Mouse (Mus musculus) hindbrain, embryonic 15.5 days (tissue): ENCODE data around the gene Pced1a. TPM values are rescaled to one million over a fixed set of nuclear protein-coding genes. Genes with fewer than 3 reads are reported as not detected.
A peak's percentile ranks its signal among the peaks of the same experiment; 100 is the strongest.

Source experiments
- ATAC-seq: fragments of 200-750 bp; cut with Nextera tagmentation; 2 replicates; pipeline ENCODE4 v1.8.0; 2017; ENCODE audit warnings: low read depth, moderate number of reproducible peaks, moderate TSS enrichment; ENCODE audit not compliant: low FRiP score
- H3K27ac ChIP-seq: fragments of 300-500 bp; sonication (generic); replicated peaks from 2 replicates; pipeline ENCODE4 v1.5.1; 2015; ENCODE audit warnings: mild to moderate bottlenecking, inconsistent platforms
- H3K27me3 ChIP-seq: fragments of 300-500 bp; sonication (generic); 2 replicates; pipeline ENCODE4 v1.6.1; 2015; ENCODE audit warnings: control low read depth, inconsistent platforms
- H3K36me3 ChIP-seq: fragments of 300-500 bp; sonication (generic); 2 replicates; pipeline ENCODE4 v1.6.1; 2015; ENCODE audit warnings: control low read depth, inconsistent platforms
- H3K4me1 ChIP-seq: fragments of 300-500 bp; sonication (generic); replicated peaks from 2 replicates; pipeline ENCODE4 v1.6.1; 2015; ENCODE audit warnings: control low read depth, inconsistent platforms
- H3K4me2 ChIP-seq: fragments of 300-500 bp; sonication (generic); 2 replicates; pipeline ENCODE4 v1.6.1; 2015; ENCODE audit warnings: moderate library complexity, mild to moderate bottlenecking, inconsistent platforms
- H3K4me3 ChIP-seq: fragments of 300-500 bp; sonication (generic); 2 replicates; pipeline ENCODE4 v1.5.1; 2015; ENCODE audit warnings: mild to moderate bottlenecking, inconsistent platforms
- H3K9ac ChIP-seq: fragments of 300-500 bp; sonication (generic); 2 replicates; pipeline ENCODE4 v1.6.1; 2015; ENCODE audit warnings: inconsistent platforms
- H3K9me3 ChIP-seq: fragments of 300-500 bp; sonication (generic); 2 replicates; pipeline ENCODE4 v1.6.1; 2016; ENCODE audit warnings: control low read depth, inconsistent platforms
- WGBS: fragments of 180-500 bp; shearing (Covaris S2); methylation state at CpG from one replicate; pipeline ENCODE4 v1.1.7; 2015; 5-methylcytosine and 5-hydroxymethylcytosine counted together
- polyA plus RNA-seq: library from polyadenylated mRNA; unstranded; fragments of >200 nt; fragmentation: Nextera tagmentation; extraction: Ambion mirVana; gene quantifications from 2 replicates; pipeline ENCODE4 v1.2.1, GENCODE M21; 2015

The Pced1a gene
- polyA plus RNA-seq, 1 experiment from 2014 or later, result 13.2 TPM

DNA sequence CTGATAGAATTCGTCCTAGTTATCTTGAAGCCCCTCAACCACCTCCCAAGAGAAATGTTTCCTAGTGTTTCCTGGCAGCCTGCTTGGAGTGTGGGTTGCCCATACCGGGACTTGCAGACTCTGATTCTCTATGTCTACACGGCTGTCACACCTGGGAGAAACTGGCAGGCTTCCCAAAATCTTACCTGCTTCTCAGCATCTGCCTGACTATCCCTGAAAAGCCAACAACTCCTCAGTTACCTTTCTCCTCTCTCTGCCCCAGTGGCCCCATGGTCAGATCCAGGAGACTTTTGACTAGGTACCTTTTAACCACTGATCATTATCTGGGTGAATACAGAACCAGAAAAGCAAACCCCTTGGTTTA, 27.2 kb upstream of the Pced1a start:
- no peaks in the 10 kb centered on the region for H3K9me3 ChIP-seq
- peaks cover 51% of the 10 kb centered on the region for H3K4me1 ChIP-seq
- peak overlapping the region; percentile 84 for H3K4me3 ChIP-seq
- 0 out of 2 replicates have a peak, but pooled peaks cover 5% of the 10 kb centered on the region for H3K27me3 ChIP-seq
- WGBS, result 56% methylated on average over 3 of the region's 3 CpGs
- H3K27ac ChIP-seq, result no peak overlapping the region
- peak overlapping the region; percentile 87 for H3K4me2 ChIP-seq
- no peak for ATAC-seq
- peak overlapping the region; percentile 88 for H3K9ac ChIP-seq
- H3K36me3 ChIP-seq, result no peaks in the 10 kb centered on the region

DNA sequence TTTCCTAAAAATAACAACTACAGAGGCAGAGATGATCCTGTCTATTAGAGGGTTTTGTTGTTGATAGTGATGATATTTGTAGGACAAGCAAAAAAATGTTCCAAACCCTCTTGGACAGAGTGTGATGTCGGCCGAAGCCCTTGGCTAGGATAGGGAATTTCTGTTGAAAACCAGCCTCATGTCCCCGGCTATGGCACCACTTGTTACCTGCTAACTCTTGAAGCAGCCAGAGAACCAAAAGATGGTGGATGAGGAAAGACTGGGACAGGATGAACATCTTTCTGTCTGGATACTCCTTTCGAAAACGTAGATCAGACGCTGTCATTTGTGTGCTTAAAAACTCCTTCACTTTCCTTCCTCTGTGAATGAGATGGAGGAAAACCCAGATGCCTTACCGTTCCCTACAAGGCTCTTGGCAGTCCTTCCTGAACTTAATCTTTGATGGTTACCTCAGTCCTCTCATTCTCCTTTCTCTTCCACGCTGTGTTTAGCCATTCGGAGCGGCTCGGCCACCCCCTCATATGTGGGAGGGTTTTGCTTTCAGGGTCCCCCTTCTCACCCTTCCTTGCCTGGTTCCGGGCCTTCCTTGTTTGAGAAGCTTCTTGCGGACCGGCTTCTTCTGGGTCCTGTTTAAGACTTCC, 26.7 kb upstream of the Pced1a start:
- Histone ChIP-seq H3K9me3 (no peaks in the 10 kb centered on the region), H3K4me2 (peak overlapping the region; percentile 87), H3K36me3 (no peaks in the 10 kb centered on the region), H3K27me3 (0 out of 2 replicates have a peak, but pooled peaks cover 5% of the 10 kb centered on the region), H3K27ac (0 out of 2 replicates have a peak overlapping the region, but pooled peaks have one; percentile 89), H3K4me1 (peaks cover 51% of the 10 kb centered on the region), H3K4me3 (peak overlapping the region; percentile 84), H3K9ac (peak overlapping the region; percentile 88)
- no peak for ATAC-seq
- 64% methylated on average over 14 of the region's 14 CpGs for WGBS

DNA sequence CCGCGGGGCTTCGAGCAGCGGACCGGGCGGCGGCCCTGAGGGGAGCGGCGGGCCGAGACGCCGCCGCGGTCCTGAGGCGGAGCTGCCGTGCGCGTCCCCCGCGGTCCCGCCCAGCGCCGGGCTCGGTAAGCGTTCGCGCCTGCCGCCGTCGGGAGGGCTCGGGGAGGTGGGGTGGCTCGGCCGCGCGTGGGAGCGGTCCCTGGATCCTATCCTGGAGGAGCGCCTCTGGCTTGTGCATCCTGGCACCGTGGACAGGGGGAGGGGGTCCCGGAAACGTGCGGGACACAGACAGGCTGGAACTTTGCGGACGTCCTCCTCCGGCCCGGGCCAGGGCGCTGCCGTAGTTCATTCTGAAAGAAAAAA, 25.9 kb upstream of the Pced1a start:
- peak overlapping the region; percentile 87 for H3K4me2 ChIP-seq
- peak overlapping the region; percentile 88 for H3K9ac ChIP-seq
- H3K36me3 ChIP-seq, result no peaks in the 10 kb centered on the region
- under 1% methylated on average over 37 of the region's 47 CpGs for WGBS
- peak; percentile 87 for ATAC-seq
- H3K4me3 ChIP-seq, result peak overlapping the region; percentile 84
- peak overlapping the region; percentile 89 for H3K27ac ChIP-seq
- H3K9me3 ChIP-seq, result no peaks in the 10 kb centered on the region
- H3K4me1 ChIP-seq, result peaks cover 46% of the 10 kb centered on the region
- H3K27me3 ChIP-seq, result 0 out of 2 replicates have a peak, but pooled peaks cover 5% of the 10 kb centered on the region

DNA sequence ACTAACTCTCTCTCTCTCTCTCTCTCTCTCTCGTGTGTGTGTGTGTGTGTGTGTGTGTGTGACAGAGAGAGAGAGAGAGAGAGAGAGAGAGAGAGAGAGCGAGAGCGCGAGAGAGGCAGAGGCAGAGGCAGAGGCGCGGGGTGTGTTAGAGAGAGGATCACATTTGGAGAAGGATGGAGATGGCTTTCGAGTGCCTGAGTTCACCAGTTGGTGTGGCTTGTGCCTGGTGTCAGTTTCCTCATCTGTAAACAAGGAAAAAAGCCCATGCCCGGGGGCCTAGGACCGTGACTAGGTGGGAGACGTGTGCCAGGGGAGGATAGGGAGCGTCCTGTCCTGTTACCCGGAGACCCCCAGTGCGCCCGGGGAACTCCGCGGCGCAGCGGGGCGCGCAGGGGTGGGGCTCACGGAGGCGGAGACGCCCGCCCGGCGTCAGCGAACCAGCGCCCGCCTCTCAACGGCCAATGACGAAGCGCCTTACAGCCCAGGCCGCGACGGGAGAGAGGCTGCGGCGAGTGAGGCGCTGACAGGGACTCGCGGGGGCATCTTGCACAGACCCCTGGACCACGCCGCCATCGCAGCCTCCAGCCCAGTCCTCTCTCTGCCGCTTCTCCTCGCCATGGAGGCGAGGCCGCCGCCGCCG, 25.4 kb upstream of the Pced1a start, which contains the start of gene Ptpra:
Gene Ptpra (plus strand): TSS at position 485 of the 640 bp plus-strand sequence.
- ATAC-seq, result peak; percentile 96
- Histone ChIP-seq H3K27me3 (0 out of 2 replicates have a peak, but pooled peaks cover 5% of the 10 kb centered on the region), H3K9me3 (no peaks in the 10 kb centered on the region), H3K4me2 (peak within 1 kb of the TSS; percentile 87), H3K9ac (peak within 1 kb of the TSS; percentile 88), H3K4me3 (peak within 1 kb of the TSS; percentile 84), H3K27ac (peak within 1 kb of the TSS; percentile 89), H3K36me3 (no peaks in the 10 kb centered on the region), H3K4me1 (peaks cover 43% of the 10 kb centered on the region)
- under 1% methylated on average over 42 of the region's 50 CpGs for WGBS

DNA sequence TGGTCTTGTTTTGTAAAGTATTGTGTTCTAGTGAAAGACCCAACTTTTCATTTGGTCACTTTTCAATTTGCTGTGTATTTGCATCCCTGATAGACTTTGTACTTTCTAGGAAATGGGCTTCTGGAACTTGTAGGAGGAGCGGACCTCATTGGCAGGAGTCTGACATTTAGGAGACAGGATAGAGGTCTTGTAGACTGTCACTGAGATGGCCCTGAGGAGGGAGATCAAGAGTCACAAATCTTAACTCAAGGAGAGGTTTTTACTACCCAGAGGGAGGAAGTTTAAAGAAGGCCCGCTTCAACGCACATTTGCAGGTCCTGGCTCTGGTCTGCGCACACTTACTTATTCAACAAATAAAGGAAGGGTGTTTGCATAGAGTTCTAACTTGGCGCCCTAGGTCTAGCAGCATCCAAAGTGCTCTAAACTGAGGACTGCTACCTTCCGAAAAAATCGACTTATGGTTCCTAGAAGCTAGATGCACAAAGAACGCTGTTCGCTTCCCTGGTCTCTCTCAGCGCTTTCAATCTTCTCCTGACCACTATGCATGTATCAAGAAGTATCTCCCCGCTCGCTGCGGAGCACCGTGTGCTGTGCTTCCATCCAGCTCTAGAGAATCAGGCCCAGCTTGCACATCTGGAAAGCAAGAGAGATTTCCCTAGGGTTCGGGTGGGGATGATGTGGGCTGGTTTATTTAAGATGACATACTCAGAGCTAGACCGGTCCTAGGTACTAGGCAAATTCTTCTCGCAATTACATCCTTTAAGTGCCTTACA, 24.7 kb upstream of the Pced1a start:
- Histone ChIP-seq H3K4me2 (peak overlapping the region; percentile 87), H3K36me3 (peaks cover 3% of the 10 kb centered on the region; the same call in 1 of the 2 replicates), H3K9me3 (no peaks in the 10 kb centered on the region), H3K4me1 (peaks cover 37% of the 10 kb centered on the region), H3K4me3 (peak overlapping the region; percentile 84), H3K9ac (peak overlapping the region; percentile 88; the same call in 1 of the 2 replicates), H3K27me3 (0 out of 2 replicates have a peak, but pooled peaks cover 5% of the 10 kb centered on the region), H3K27ac (peak overlapping the region; percentile 89)
- peak; percentile 16 for ATAC-seq
- 10% methylated on average over 17 of the region's 17 CpGs for WGBS

DNA sequence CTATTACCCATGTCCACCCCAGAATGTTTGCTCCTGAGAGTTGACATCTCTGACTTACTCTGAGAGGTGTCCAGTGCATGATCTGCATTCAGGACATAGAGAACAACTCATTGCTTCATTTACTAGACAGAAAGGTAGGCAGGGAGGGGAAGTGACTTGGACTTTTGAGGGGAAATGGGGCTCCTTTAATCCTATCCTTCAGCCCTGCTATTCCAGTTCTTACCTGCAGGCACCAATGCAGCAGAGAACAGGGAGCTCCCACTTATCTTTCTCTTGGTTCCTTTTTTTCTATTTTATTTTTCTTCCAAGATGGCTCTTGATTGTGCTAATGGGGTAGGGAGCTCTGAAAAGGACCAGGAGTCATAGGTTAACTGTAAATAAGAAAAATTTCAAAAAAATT, 23.9 kb upstream of the Pced1a start:
- no peak for ATAC-seq
- no peak overlapping the region for H3K27ac ChIP-seq
- H3K4me1 ChIP-seq, result peaks cover 35% of the 10 kb centered on the region
- no peak overlapping the region for H3K4me2 ChIP-seq
- no peaks in the 10 kb centered on the region for H3K9me3 ChIP-seq
- no peak overlapping the region for H3K9ac ChIP-seq
- H3K4me3 ChIP-seq, result no peak overlapping the region
- H3K27me3 ChIP-seq, result 0 out of 2 replicates have a peak, but pooled peaks cover 5% of the 10 kb centered on the region
- H3K36me3 ChIP-seq, result peaks cover 10% of the 10 kb centered on the region; the same call in 1 of the 2 replicates

DNA sequence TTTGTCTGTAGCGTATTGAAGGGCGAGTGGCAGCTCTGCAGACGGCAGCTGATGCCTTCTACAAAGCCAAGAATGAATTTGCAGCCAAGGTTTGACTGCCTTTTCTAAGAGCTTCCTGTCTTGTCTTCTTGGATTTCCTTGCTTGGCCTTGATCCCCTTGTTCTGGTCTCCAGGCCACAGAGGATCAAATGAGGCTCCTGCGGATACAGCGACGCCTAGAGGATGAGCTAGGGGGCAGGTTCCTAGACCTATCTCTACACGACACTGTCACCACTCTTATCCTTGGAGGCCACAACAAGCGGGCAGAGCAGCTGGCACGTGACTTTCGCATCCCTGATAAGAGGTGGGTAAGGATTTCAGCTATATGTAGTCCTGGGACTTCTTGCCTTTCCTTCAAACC, 17.7 kb upstream of the Pced1a start:
- Histone ChIP-seq H3K27ac (no peak overlapping the region), H3K27me3 (no peaks in the 10 kb centered on the region), H3K4me2 (no peak overlapping the region), H3K36me3 (peaks cover 62% of the 10 kb centered on the region), H3K4me1 (no peaks in the 10 kb centered on the region), H3K4me3 (no peak overlapping the region), H3K9ac (no peak overlapping the region), H3K9me3 (no peaks in the 10 kb centered on the region)
- no peak for ATAC-seq
- 83% methylated on average over 10 of the region's 10 CpGs for WGBS

DNA sequence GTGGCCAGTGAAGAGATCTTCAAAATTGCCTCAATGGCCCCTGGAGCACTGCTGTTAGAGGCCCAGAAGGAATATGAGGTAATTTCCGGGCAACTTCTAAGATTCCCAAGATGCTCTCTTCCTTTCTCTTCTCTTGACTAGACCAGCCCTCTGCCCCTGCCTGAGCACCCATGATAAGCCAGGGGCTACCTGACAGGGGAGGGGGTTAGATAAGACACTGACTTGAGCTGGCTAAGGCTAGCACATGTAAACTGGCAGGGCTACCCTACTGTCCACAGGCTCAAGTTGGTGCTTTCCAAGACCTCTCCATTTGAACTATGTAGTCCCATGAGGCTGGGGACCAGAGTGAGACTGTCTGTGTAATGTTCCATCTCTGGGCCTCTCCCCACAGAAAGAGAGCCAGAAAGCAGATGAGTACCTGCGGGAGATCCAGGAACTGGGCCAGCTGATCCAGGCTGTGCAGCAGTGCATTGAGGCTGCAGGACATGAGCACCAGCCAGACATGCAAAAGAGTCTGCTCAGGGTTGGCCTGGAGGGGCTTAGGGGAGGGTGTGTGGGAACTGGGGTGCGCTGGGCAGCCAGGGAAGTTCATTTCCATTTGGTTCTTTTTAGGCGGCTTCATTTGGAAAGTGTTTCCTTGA, 15.5 kb upstream of the Pced1a start:
- no peaks in the 10 kb centered on the region for H3K27me3 ChIP-seq
- H3K36me3 ChIP-seq, result peaks cover 62% of the 10 kb centered on the region
- no peak overlapping the region for H3K4me2 ChIP-seq
- ATAC-seq, result no peak
- H3K9me3 ChIP-seq, result no peaks in the 10 kb centered on the region
- H3K4me3 ChIP-seq, result no peak overlapping the region
- no peaks in the 10 kb centered on the region for H3K4me1 ChIP-seq
- no peak overlapping the region for H3K9ac ChIP-seq
- no peak overlapping the region for H3K27ac ChIP-seq
- WGBS, result 93% methylated on average over 4 of the region's 4 CpGs

DNA sequence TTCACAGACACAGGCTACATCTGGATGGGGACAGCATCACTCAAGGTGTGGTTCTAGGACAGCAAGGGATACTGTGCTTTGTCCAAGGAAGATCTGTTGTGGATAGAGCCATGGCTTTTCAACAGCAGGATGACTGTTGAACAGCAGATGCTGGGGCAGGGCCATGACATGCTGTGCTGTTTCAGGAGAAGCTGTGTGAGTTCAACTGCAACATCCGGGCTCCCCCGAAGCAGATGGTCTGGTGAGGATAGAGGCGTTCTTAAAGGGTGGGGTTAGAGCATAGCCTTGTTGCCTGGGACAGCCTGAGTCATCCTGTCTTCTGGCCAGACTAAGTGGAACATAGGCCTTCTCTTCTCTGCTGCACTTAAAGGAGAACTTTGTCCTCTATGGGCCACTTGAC, 14.4 kb upstream of the Pced1a start:
- Histone ChIP-seq H3K4me3 (no peak overlapping the region), H3K27ac (no peak overlapping the region), H3K4me2 (no peak overlapping the region), H3K36me3 (peaks cover 56% of the 10 kb centered on the region), H3K27me3 (no peaks in the 10 kb centered on the region), H3K9me3 (no peaks in the 10 kb centered on the region), H3K9ac (no peak overlapping the region), H3K4me1 (no peaks in the 10 kb centered on the region)
- no peak for ATAC-seq
- 85% methylated on average over 3 of the region's 3 CpGs for WGBS

DNA sequence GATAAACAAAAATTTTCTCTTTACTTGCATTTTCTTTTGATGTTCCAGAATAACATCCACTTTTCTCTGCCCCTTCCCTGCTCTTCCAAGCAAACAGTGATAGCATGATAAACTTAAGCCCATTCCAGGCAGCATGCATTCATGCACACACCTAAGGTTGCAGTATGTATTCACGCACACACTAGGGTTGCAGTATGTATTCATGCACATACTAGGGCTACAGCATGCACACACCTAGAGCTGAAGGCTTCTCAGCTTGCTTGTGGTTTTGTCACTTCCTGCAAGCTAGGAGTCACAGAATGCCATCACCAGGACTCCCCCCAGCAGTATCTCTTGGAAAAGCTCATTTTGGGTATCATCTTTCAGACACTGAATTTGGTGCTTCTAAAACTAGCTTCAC, 12.3 kb upstream of the Pced1a start:
- H3K4me1 ChIP-seq, result no peaks in the 10 kb centered on the region
- WGBS, result 100% methylated on average over 1 of the region's 1 CpGs
- H3K27me3 ChIP-seq, result no peaks in the 10 kb centered on the region
- no peak overlapping the region for H3K27ac ChIP-seq
- H3K36me3 ChIP-seq, result peaks cover 35% of the 10 kb centered on the region
- no peak for ATAC-seq
- H3K4me3 ChIP-seq, result no peak overlapping the region
- H3K4me2 ChIP-seq, result no peak overlapping the region
- no peaks in the 10 kb centered on the region for H3K9me3 ChIP-seq
- H3K9ac ChIP-seq, result no peak overlapping the region

DNA sequence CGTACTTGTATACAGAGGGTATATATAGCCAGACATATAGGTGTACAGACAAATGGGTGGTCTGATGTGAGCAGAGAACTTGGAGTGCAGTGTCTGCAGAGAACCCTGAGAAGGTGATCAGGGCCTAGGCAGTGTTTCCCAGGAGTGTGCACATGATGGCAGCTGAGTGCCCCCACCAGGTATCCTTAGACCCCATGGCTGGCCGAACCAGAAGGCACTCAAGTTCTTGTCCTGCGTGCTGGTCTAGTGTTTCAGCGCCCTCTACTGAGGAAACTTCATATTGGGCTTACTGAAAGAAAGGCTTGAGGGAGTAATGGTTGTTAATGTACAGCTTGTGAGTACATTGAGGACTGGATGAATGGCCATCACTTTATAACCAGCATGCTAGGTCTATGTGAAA, 8.7 kb upstream of the Pced1a start:
- no peaks in the 10 kb centered on the region for H3K36me3 ChIP-seq
- H3K4me2 ChIP-seq, result no peak overlapping the region
- H3K27ac ChIP-seq, result no peak overlapping the region
- no peak overlapping the region for H3K9ac ChIP-seq
- ATAC-seq, result peak; percentile 73; the same call in 1 of the 2 replicates
- no peaks in the 10 kb centered on the region for H3K4me1 ChIP-seq
- H3K9me3 ChIP-seq, result no peaks in the 10 kb centered on the region
- H3K27me3 ChIP-seq, result no peaks in the 10 kb centered on the region
- 26% methylated on average over 4 of the region's 4 CpGs for WGBS
- no peak overlapping the region for H3K4me3 ChIP-seq
